Mouse (Mus musculus) liver, embryonic 14.5 days (tissue): Measurements from ENCODE around the gene Art4. TPM values are rescaled to one million over a fixed set of nuclear protein-coding genes. Genes with fewer than 3 reads are reported as not detected.

Experiments used
- ATAC-seq: fragments of 200-750 bp; cut with Nextera tagmentation; 2 replicates; pipeline ENCODE4 v1.8.0; 2017; ENCODE audit warnings: moderate number of reproducible peaks, mild to moderate bottlenecking, moderate library complexity; ENCODE audit not compliant: insufficient read depth
- DNase-seq, 3 experiments: peaks; one replicate each; pipeline ENCODE4 v3.0.0-alpha.2; 2012 to 2013; ENCODE audit warnings: low read depth in 3 of 3, low spot score in 3 of 3
- H3K27ac ChIP-seq: fragments of 300-500 bp; sonication (generic); 2 replicates; pipeline ENCODE4 v1.5.1; 2014; ENCODE audit warnings: moderate library complexity, mild to moderate bottlenecking, control low read depth, inconsistent platforms
- H3K27me3 ChIP-seq: fragments of 300-500 bp; sonication (generic); 2 replicates; pipeline ENCODE4 v1.6.1; 2014; ENCODE audit warnings: mild to moderate bottlenecking, low read length, moderate library complexity; ENCODE audit not compliant: control insufficient read depth, insufficient read depth
- H3K36me3 ChIP-seq: fragments of 300-500 bp; sonication (generic); replicated peaks from 2 replicates; pipeline ENCODE4 v1.6.1; 2014; ENCODE audit warnings: low read depth; ENCODE audit not compliant: control insufficient read depth, insufficient read depth
- H3K4me1 ChIP-seq, 2 experiments: fragments of 200-500 bp in 1 of 2; fragments of 300-500 bp in 1 of 2; sonication (generic) in 1 of 2; replicated peaks; 2 replicates each; pipeline ENCODE4 v1.6.1; 2012 to 2014; ENCODE audit warnings: antibody characterized with exemption in 1 of 2, inconsistent platforms in 1 of 2, low read length in 1 of 2; ENCODE audit not compliant: control insufficient read depth in 2 of 2, insufficient read depth in 2 of 2
- H3K4me2 ChIP-seq: fragments of 300-500 bp; sonication (generic); 2 replicates; pipeline ENCODE4 v1.6.1; 2014; ENCODE audit warnings: low read depth, mild to moderate bottlenecking, control low read depth, moderate library complexity
- H3K4me3 ChIP-seq, 2 experiments: fragments of 200-500 bp in 1 of 2; fragments of 300-500 bp in 1 of 2; sonication (generic) in 1 of 2; 2 replicates each; pipeline ENCODE4 v1.5.1; 2012 to 2014; ENCODE audit warnings: low read depth in 2 of 2, low read length in 2 of 2, mild to moderate bottlenecking in 2 of 2, control low read depth in 1 of 2, inconsistent platforms in 1 of 2, moderate library complexity in 1 of 2; ENCODE audit not compliant: insufficient read depth in 1 of 2
- H3K9ac ChIP-seq: fragments of 300-500 bp; sonication (generic); replicated peaks from 2 replicates; pipeline ENCODE4 v1.6.1; 2014; ENCODE audit warnings: mild to moderate bottlenecking, control low read depth, moderate library complexity
- H3K9me3 ChIP-seq: fragments of 300-500 bp; sonication (generic); 2 replicates; pipeline ENCODE4 v1.6.1; 2016; ENCODE audit warnings: low read length, mixed read lengths; ENCODE audit not compliant: control insufficient read depth
- CTCF ChIP-seq: IDR thresholded peaks from 2 replicates; pipeline ENCODE4 v1.5.1; 2016; ENCODE audit warnings: antibody characterized with exemption, low read depth, control low read depth
- EP300 ChIP-seq: IDR thresholded peaks from 2 replicates; pipeline ENCODE4 v1.6.1; 2016; ENCODE audit warnings: antibody characterized with exemption, low read depth
- WGBS: fragments of 180-500 bp; shearing (Covaris S2); extraction: QIAGEN DNeasy Blood & Tissue Kit; methylation state at CpG from one replicate; pipeline ENCODE4 v1.1.7; 2014; ENCODE audit not compliant: insufficient replicate concordance; 5-methylcytosine and 5-hydroxymethylcytosine counted together
- polyA plus RNA-seq, 2 experiments: library from polyadenylated mRNA; depleted of rRNA in 1 of 2; stranded (reverse) in 1 of 2; unstranded in 1 of 2; fragments of >200 nt; fragmentation: Nextera tagmentation in 1 of 2; extraction: Ambion mirVana in 1 of 2; gene quantifications; 2 replicates each; pipeline versions ENCODE4 v1.2.1 to v1.2.3; 2012 to 2014

The Art4 gene
- polyA plus RNA-seq, 2 experiments, result 20.3 to 23.3 TPM

GRCm38 (mm10) chr6:136901010-136901409, 43.5 kb upstream of the Art4 start:
- no peak for TF ChIP-seq EP300
- TF ChIP-seq CTCF, result no peak
- no peak overlapping the region for H3K9ac ChIP-seq
- DNase-seq, result no peak
- H3K27me3 ChIP-seq, result no peaks in the 10 kb centered on the region
- peaks cover 0 to 9% of the 10 kb centered on the region in 2 experiments; a peak in 3 of 4 replicates for H3K4me1 ChIP-seq
- H3K4me2 ChIP-seq, result no peak overlapping the region
- H3K9me3 ChIP-seq, result no peaks in the 10 kb centered on the region
- no peaks in the 10 kb centered on the region for H3K36me3 ChIP-seq
- no peak overlapping the region for H3K27ac ChIP-seq
- no peak overlapping the region for H3K4me3 ChIP-seq
- ATAC-seq, result no peak
- WGBS, result 21% methylated on average over 2 of the region's 2 CpGs

- peaks cover 0 to 9% of the 10 kb centered on the region in 2 experiments; a peak in 3 of 4 replicates for H3K4me1 ChIP-seq
- WGBS, result 20% methylated on average over 4 of the region's 4 CpGs
- TF ChIP-seq CTCF (no peak), EP300 (no peak)
- H3K27ac ChIP-seq, result no peak overlapping the region
- no peaks in the 10 kb centered on the region for H3K27me3 ChIP-seq
- no peaks in the 10 kb centered on the region for H3K9me3 ChIP-seq
- no peak overlapping the region for H3K4me3 ChIP-seq
- H3K36me3 ChIP-seq, result no peaks in the 10 kb centered on the region
- no peak overlapping the region for H3K9ac ChIP-seq
- DNase-seq, result no peak
- no peak for ATAC-seq
- H3K4me2 ChIP-seq, result no peak overlapping the region
Observed at GRCm38 (mm10) chr6:136900369-136901009, 43.0 kb upstream of the Art4 start.

GRCm38 (mm10) chr6:136898954-136899353, 41.4 kb upstream of the Art4 start:
- 13% methylated on average over 2 of the region's 2 CpGs for WGBS
- Histone ChIP-seq H3K4me3 (no peak overlapping the region), H3K36me3 (no peaks in the 10 kb centered on the region), H3K4me1 (peaks cover 0 to 9% of the 10 kb centered on the region in 2 experiments; a peak in 3 of 4 replicates), H3K9me3 (no peaks in the 10 kb centered on the region), H3K27me3 (no peaks in the 10 kb centered on the region), H3K9ac (no peak overlapping the region), H3K4me2 (no peak overlapping the region), H3K27ac (no peak overlapping the region)
- no peak for DNase-seq
- ATAC-seq, result no peak
- TF ChIP-seq EP300, result no peak
- no peak for TF ChIP-seq CTCF

- Histone ChIP-seq H3K27ac (no peak overlapping the region), H3K9me3 (no peaks in the 10 kb centered on the region), H3K27me3 (no peaks in the 10 kb centered on the region), H3K4me1 (peaks cover 0 to 6% of the 10 kb centered on the region in 2 experiments; a peak in 3 of 4 replicates), H3K36me3 (no peaks in the 10 kb centered on the region), H3K4me2 (no peak overlapping the region), H3K9ac (no peak overlapping the region), H3K4me3 (no peak overlapping the region)
- TF ChIP-seq EP300, result no peak
- no peak for TF ChIP-seq CTCF
- no peak for DNase-seq
- ATAC-seq, result no peak
- 27% methylated on average over 4 of the region's 4 CpGs for WGBS
Observed at GRCm38 (mm10) chr6:136898222-136898621, 40.7 kb upstream of the Art4 start.

GRCm38 (mm10) chr6:136897789-136898188, 40.3 kb upstream of the Art4 start:
- no peak overlapping the region for H3K4me3 ChIP-seq
- TF ChIP-seq CTCF, result no peak
- TF ChIP-seq EP300, result no peak
- H3K36me3 ChIP-seq, result no peaks in the 10 kb centered on the region
- H3K9me3 ChIP-seq, result no peaks in the 10 kb centered on the region
- H3K4me2 ChIP-seq, result no peak overlapping the region
- no peak for DNase-seq
- H3K27ac ChIP-seq, result no peak overlapping the region
- peaks cover 0 to 6% of the 10 kb centered on the region in 2 experiments; a peak in 3 of 4 replicates for H3K4me1 ChIP-seq
- 57% methylated on average over 4 of the region's 4 CpGs for WGBS
- ATAC-seq, result no peak
- H3K9ac ChIP-seq, result no peak overlapping the region
- no peaks in the 10 kb centered on the region for H3K27me3 ChIP-seq
